Mouse (Mus musculus) adrenal gland, postnatal 36 days (tissue): ENCODE results near the gene Fcor. TPM values are rescaled to one million over a fixed set of nuclear protein-coding genes. Genes with fewer than 3 reads are reported as not detected.
A peak's percentile ranks its signal among the peaks of the same experiment; 100 is the strongest.

Experiments
- DNase-seq, 2 experiments: peaks; one replicate each; pipeline ENCODE4 v3.0.0; 2021; ENCODE audit warnings: mixed read lengths in 1 of 2
- total RNA-seq, 2 experiments: library from RNA; stranded (reverse); gene quantifications; 2 replicates each; pipeline ENCODE4 v1.2.3; 2021

The Fcor gene
- total RNA-seq, 2 experiments from 2014 or later = 46.7 to 70.7 TPM

- peak; percentile 97 to 98 for DNase-seq
These were observed 50.8 kb downstream of the Fcor start, which contains the start of the genes Xab2 and Pet100 for GRCm38 (mm10) chr8:3621199-3621970. Gene Xab2, minus strand, starts transcription at chr8:3621316. Gene Pet100, plus strand, starts transcription at chr8:3621548.

Other genes starting within 250 kb of the Fcor start
- gene Pex11g, start 204.7 kb downstream of the Fcor start, total RNA-seq = 10 to 100 TPM in 1 of 2 experiments, 1 to 10 TPM in 1; 5.7 to 13.6 TPM
- not detected for gene Tex45, start 201.5 kb downstream of the Fcor start, total RNA-seq
- 10 to 100 TPM; 18.3 to 22.3 TPM for gene Zfp358, start 179.2 kb downstream of the Fcor start, total RNA-seq
- gene Mcoln1, start 171.9 kb downstream of the Fcor start, total RNA-seq = 10 to 100 TPM; 36.1 to 39.8 TPM
- 10 to 100 TPM; 35.8 to 37.1 TPM for gene Pnpla6, start 157.0 kb downstream of the Fcor start, total RNA-seq
- under 1 TPM in 1 of 2 experiments, not detected in 1; 0.23 TPM for gene C330021F23Rik, start 104.4 kb downstream of the Fcor start, total RNA-seq
- gene Camsap3, start 85.1 kb downstream of the Fcor start, total RNA-seq = 1 to 10 TPM; 5.5 to 5.6 TPM
- gene Xab2, start 51.0 kb downstream of the Fcor start, total RNA-seq = 10 to 100 TPM; 36.0 to 40.7 TPM
- gene Pet100, start 50.8 kb downstream of the Fcor start, total RNA-seq = 100 to 1,000 TPM; 113 to 119 TPM
- gene Pcp2, start 46.8 kb downstream of the Fcor start, total RNA-seq = not detected
- gene Stxbp2, start 41.4 kb downstream of the Fcor start, total RNA-seq = 100 to 1,000 TPM in 1 of 2 experiments, 10 to 100 TPM in 1; 76.0 to 109 TPM
- gene Retn, start 16.6 kb downstream of the Fcor start, total RNA-seq = 100 to 1,000 TPM in 1 of 2 experiments, 10 to 100 TPM in 1; 89.6 to 156 TPM
- under 1 TPM in 1 of 2 experiments, not detected in 1; 0.79 TPM for gene Mcemp1, start 6.6 kb downstream of the Fcor start, total RNA-seq
- gene Trappc5, start 3.9 kb upstream of the Fcor start, total RNA-seq = 10 to 100 TPM; 20.7 to 21.0 TPM
- not detected for gene Fcer2a, start 21.8 kb upstream of the Fcor start, total RNA-seq
- not detected for gene Clec4g, start 48.3 kb upstream of the Fcor start, total RNA-seq
- 1 to 10 TPM in 1 of 2 experiments, not detected in 1; 1.2 TPM for gene Cd209a, start 76.6 kb upstream of the Fcor start, total RNA-seq
- gene Cd209e, start 181.9 kb upstream of the Fcor start, total RNA-seq = not detected
- gene Cd209d, start 206.2 kb upstream of the Fcor start, total RNA-seq = 1 to 10 TPM; 1.2 to 2.7 TPM